Mouse (Mus musculus): ENCODE measurements around the gene Tulp4.
"Not testable (repeated sequence)": the region's sequence is repeated elsewhere in the genome, so short reads cannot be mapped to it uniquely, and the experiment has no call there.

The Tulp4 gene

GRCm38 (mm10) chr17:6180421-6180820, 74.2 kb downstream of the Tulp4 start:
- intact Hi-C loops (cut with DNase I) = no loop called here

GRCm38 (mm10) chr17:6182715-6183114, 76.5 kb downstream of the Tulp4 start:
- intact Hi-C loops (cut with DNase I) = no loop called here

DNA sequence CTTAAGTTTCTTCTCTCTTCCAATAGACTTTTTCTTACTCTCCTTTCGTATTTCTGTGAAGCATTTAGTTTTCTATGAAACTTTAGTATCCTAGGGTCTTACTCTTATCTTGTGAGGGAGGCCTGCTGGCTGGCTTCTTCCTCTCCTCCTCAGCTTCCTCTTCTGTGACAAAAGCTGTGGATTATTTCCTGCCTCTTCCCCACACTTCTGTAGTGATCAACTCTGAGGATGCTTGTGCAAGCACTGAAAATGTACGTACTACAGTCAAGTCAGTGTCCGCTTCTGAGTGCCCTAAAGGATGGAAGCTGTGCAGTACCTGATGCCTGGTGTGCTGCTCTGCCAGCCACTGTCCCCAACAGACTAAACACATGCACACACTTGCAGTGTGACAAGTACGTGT, 80.4 kb downstream of the Tulp4 start:
- intact Hi-C loops (cut with DNase I) = no loop called here

GRCm38 (mm10) chr17:6187183-6187582, 80.9 kb downstream of the Tulp4 start:
- intact Hi-C loops (cut with DNase I) = no loop called here

DNA sequence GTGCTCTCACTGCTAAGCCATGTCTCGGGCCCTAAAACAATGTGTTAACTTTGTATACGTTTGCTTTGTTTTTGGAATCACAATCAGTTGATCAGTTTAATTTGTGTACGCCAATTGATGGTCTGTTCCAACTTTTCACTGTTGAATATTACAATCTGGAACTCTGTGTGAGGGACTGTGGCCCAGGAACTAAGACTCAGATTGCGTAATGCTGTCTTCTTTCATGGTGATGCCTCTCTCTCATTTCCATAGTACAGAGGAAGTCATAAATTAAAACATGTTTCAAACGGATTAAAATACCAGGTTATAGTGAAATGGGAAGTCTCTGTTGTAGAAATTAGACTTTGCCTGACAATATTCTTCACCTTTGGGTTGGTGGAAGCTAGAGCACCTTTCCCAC, 83.0 kb downstream of the Tulp4 start:
- intact Hi-C loops (cut with DNase I) = no loop called here

DNA sequence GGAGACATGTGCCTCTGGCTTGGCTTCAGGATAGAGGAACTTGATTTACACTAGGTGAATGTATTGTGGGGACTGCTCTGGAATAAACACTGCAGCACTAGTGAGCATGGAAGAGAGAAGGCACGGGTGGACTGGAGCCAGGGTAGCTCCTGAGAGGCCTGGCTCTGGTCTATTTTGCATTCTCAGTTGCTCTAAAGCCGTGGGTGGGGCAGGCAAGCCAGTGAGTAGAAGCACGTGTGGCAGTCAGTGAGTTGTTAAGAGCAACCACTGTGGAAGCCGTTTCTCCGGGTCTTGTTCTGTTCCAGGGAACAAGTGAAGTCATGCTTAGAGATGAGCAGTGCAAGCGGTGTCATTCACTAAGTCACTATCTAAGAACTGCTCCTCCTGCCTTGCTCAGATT, 86.0 kb downstream of the Tulp4 start:
- intact Hi-C loops (cut with DNase I) = no loop called here

GRCm38 (mm10) chr17:6195390-6195789, 89.2 kb downstream of the Tulp4 start:
- intact Hi-C loops (cut with DNase I) = no loop called here

DNA sequence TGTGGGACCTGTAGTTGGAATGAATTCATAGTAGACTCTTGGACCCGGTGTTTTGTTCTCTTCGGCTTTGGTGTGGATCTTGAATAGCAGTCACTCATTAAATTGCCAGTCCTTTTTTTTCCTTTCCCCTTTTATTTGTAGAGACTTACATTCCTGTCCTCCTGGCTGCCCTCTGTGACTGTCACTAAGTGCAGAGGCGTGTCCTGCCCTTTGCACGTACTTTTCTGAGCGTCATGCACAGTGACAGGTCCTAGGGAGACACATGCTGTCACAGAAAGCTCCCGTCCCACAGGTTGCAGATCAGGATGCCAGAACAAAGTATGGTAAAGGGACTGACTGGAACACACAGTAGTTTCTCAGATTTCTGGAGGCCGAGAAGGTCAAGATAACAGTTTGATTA, 91.3 kb downstream of the Tulp4 start:
- intact Hi-C loops (cut with DNase I) = no loop called here

- intact Hi-C loops (cut with DNase I) = no loop called here
Measured at GRCm38 (mm10) chr17:6198670-6199069, 92.4 kb downstream of the Tulp4 start.

GRCm38 (mm10) chr17:6199166-6199565, 92.9 kb downstream of the Tulp4 start:
- intact Hi-C loops (cut with DNase I) = no loop called here

- intact Hi-C loops (cut with DNase I) = no loop called here
Measured at GRCm38 (mm10) chr17:6201522-6202250, 95.4 kb downstream of the Tulp4 start.

DNA sequence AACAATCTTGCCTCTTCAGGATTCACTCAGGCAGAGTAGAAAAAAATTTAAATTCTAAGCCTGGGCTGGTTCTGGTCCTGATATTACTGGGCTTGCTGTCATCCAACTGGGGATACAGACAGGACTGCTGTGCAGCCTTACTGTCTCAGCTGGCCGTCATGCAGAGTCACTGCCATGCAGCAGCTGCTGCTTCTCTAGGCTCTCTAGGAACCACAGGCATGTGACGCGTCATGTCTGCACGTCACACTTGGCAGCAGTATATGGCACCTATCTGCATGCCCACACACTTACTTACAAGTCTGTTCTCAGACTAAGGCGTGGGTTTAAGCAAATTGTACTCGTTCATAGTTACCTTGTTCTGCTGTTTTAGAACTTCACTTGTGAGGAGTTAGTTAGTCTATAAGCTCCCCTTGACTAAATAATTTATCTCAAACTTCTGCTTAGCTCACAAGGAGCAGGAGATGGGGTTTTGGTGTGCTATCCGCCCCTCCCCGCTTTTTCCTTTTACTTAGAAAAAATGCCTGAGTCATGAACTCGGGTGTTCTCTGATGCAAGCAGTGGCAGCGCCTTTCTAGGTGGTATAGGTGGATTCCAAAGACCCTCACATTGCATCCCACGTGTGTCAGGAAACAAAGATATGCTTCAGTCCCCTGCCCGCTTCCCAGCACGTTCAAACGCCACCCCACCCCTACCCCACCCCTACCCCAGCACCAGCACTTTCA, 96.3 kb downstream of the Tulp4 start:
- intact Hi-C loops (cut with DNase I) = no loop called here

DNA sequence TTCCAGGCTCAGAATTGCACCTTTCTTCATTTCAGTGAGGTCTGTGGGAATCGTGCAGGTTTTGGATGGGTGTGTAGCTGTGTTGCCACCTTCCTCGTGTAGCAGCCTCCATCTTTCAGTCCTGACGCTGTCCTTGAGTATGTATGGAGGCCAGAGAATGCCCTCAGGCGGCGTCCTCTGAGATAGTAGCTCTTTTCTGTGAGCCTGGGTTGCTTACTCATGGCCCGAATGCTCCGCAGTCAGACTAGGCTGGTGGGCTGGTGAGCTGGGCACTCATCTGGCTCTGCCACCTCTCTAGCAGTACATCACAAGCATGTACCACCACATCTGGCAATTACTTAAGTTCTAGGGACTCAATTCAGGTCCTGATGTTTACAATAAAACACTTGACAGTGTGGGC, 96.9 kb downstream of the Tulp4 start:
- intact Hi-C loops (cut with DNase I) = no loop called here

DNA sequence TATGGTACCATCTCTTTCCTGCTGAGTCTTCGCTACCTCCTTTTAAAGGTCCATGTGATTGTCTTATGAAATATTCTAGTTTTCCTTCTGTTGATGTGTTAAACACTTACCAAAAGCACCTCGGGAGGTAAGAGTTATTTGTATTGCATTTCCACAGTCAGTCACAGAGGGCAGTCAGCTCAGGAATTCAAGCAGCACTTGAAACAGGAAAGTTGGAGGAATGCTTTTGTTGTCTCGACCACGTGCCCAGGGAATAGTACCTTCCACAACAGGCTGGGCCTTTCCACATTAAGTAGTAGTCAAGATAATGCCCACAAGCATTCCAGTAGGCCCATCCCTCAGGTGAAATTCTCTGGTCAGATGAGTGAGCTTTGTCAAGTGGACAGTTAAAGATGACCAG, 97.6 kb downstream of the Tulp4 start:
- intact Hi-C loops (cut with DNase I) = no loop called here

DNA sequence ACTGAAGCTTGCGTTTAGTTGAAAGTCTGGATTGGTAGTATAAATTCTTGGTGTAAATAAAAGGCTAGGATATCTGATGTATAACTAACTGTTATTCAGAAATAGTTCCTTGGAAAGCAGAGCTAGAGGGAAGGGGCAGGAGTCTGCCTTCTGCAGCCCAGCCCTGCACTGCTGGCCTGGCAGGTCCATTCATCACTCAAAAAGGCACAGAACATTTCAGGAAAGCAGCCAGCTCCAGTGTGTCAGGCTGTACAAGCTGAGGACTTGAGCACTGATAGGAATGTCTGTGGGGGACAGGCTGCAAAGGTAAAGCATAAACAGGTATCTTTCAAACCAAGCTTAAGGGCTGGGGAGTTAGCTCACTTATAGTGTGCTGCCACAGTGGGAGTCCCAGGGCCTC, 105.5 kb downstream of the Tulp4 start:
- intact Hi-C loops (cut with DNase I) = loop anchor here (10.0 kb wide), 1 partner anchor 97 kb away; no protein-coding TSS in a partner anchor

- intact Hi-C loops (cut with DNase I) = loop anchor here (10.0 kb wide), 1 partner anchor 101 kb away; no protein-coding TSS in a partner anchor
Measured at GRCm38 (mm10) chr17:6215640-6216039, 109.4 kb downstream of the Tulp4 start.

GRCm38 (mm10) chr17:6216514-6216913, 110.3 kb downstream of the Tulp4 start:
- intact Hi-C loops (cut with DNase I) = loop anchor here (10.0 kb wide), 1 partner anchor 102 kb away; no protein-coding TSS in a partner anchor

- intact Hi-C loops (cut with DNase I) = not testable (repeated sequence)
Measured at GRCm38 (mm10) chr17:6232633-6233032, 126.4 kb downstream of the Tulp4 start.

- intact Hi-C loops (cut with DNase I) = not testable (repeated sequence)
Measured at GRCm38 (mm10) chr17:6251298-6251697, 145.1 kb downstream of the Tulp4 start.

GRCm38 (mm10) chr17:6256400-6257069, 150.3 kb downstream of the Tulp4 start, which contains the start of gene Tmem181a:
TSS of gene Tmem181a (plus strand) at chr17:6256860.
- intact Hi-C loops (cut with DNase I) = not testable (repeated sequence)

DNA sequence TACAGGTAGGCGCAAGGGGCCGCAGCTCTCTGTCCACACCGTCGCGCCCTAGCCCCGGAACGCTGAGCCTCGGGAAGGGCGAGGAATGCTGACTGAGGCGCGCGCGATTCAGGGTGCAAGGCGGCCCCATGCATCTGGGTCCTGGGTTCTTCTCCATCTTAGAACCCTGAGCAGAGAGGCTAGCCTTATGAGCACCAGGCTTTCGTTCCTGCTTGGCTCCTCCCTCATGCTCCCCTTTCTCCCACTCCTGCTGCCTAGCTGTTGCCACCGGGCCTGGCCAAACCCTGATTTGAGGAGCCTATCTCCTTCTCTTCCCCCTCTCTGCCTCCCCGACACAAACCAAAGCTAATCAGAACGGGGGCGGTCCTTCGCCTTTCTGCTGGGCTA, 150.8 kb downstream of the Tulp4 start:
- intact Hi-C loops (cut with DNase I) = not testable (repeated sequence)

All from adrenal gland (tissue).